Mouse (Mus musculus) lung, postnatal 0 days (tissue): ENCODE data around the gene Paqr6. TPM values are rescaled to one million over a fixed set of nuclear protein-coding genes. Genes with fewer than 3 reads are reported as not detected.

Experiments
- ATAC-seq: fragments of 200-750 bp; cut with Nextera tagmentation; 2 replicates; pipeline ENCODE4 v1.8.0; 2017; ENCODE audit warnings: moderate library complexity
- DNase-seq: peaks from one replicate; pipeline ENCODE4 v3.0.0-alpha.2; 2016; ENCODE audit warnings: low spot score
- H3K27ac ChIP-seq: fragments of 300-500 bp; sonication (generic); 2 replicates; pipeline ENCODE4 v1.5.1; 2014; ENCODE audit warnings: antibody characterized with exemption, mild to moderate bottlenecking, low read length, mixed read lengths
- H3K27me3 ChIP-seq: fragments of 300-500 bp; sonication (generic); replicated peaks from 2 replicates; pipeline ENCODE4 v1.6.1; 2014; ENCODE audit warnings: low read length, mixed read lengths; ENCODE audit not compliant: insufficient read depth
- H3K36me3 ChIP-seq: fragments of 300-500 bp; sonication (generic); 2 replicates; pipeline ENCODE4 v1.6.1; 2014; ENCODE audit warnings: low read length, mixed read lengths; ENCODE audit not compliant: insufficient read depth
- H3K4me1 ChIP-seq: fragments of 300-500 bp; sonication (generic); 2 replicates; pipeline ENCODE4 v1.6.1; 2014; ENCODE audit warnings: antibody characterized with exemption, low read depth, low read length, mixed read lengths; ENCODE audit not compliant: insufficient read depth
- H3K4me2 ChIP-seq: fragments of 300-500 bp; sonication (generic); replicated peaks from 2 replicates; pipeline ENCODE4 v1.6.1; 2014; ENCODE audit warnings: low read depth, mild to moderate bottlenecking, low read length, moderate library complexity, mixed read lengths
- H3K4me3 ChIP-seq: fragments of 300-500 bp; sonication (generic); 2 replicates; pipeline ENCODE4 v1.5.1; 2014; ENCODE audit warnings: low read depth, low read length
- H3K9ac ChIP-seq: fragments of 300-500 bp; sonication (generic); replicated peaks from 2 replicates; pipeline ENCODE4 v1.6.1; 2014; ENCODE audit warnings: low read depth, mild to moderate bottlenecking
- H3K9me3 ChIP-seq: fragments of 300-500 bp; sonication (generic); 2 replicates; pipeline ENCODE4 v1.6.1; 2016; ENCODE audit warnings: low read length, mixed read lengths
- CTCF ChIP-seq: IDR thresholded peaks from 2 replicates; pipeline ENCODE4 v1.5.1; 2016; ENCODE audit warnings: antibody characterized with exemption, mild to moderate bottlenecking
- EP300 ChIP-seq: IDR thresholded peaks from 2 replicates; pipeline ENCODE4 v1.6.1; 2016; ENCODE audit warnings: antibody characterized with exemption, mild to moderate bottlenecking, control low read depth
- WGBS: fragments of 180-500 bp; shearing (Covaris S2); extraction: QIAGEN DNeasy Blood & Tissue Kit; methylation state at CpG from one replicate; pipeline ENCODE4 v1.1.7; 2014; 5-methylcytosine and 5-hydroxymethylcytosine counted together
- polyA plus RNA-seq: library from polyadenylated mRNA; unstranded; fragments of >200 nt; fragmentation: Nextera tagmentation; extraction: Ambion mirVana; gene quantifications from 2 replicates; pipeline ENCODE4 v1.2.1, GENCODE M21; 2015

Paqr6 gene
- polyA plus RNA-seq, 1 experiment from 2014 or later = 4.3 TPM

DNA sequence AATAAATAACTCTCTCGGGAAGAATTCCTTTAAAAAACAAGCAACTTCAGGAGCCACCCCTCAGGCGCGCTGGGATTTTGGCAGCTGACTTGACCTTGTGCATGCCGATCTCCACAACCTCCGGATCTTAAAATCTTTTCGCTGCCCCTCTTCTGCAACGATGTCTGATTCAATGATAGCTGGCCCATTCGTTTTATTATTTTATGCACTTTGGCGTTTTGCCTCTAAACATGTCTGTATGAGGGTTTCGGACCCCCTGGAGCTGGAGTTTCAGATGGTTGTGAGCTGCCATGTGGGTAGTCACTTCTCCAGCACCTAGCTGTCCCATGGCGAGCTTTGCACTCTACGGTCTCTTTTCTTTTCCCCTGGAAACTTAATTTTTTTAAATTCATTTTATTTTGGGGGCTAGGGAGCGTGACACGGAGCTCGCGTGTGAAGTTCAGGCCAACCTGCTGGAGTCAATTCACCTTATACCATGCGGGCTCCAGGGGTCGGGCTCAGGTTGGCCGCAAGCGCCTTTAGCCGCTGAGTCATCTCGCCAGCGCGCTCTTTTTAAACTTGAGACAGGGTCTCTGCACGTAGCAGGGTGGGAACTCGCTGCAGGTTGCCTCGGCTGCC is 28.8 kb upstream of the Paqr6 start:
- Histone ChIP-seq H3K9me3 (no peaks in the 10 kb centered on the region), H3K27me3 (no peaks in the 10 kb centered on the region), H3K4me3 (peak overlapping the region; percentile 91), H3K27ac (peak overlapping the region; percentile 94), H3K36me3 (no peaks in the 10 kb centered on the region), H3K9ac (peak overlapping the region; percentile 78), H3K4me2 (peak overlapping the region; percentile 75), H3K4me1 (peaks cover 4% of the 10 kb centered on the region; the same call in 1 of the 2 replicates)
- under 1% methylated on average over 27 of the region's 27 CpGs for WGBS
- no peak for TF ChIP-seq CTCF
- ATAC-seq (peak; percentile 24), DNase-seq (peak; percentile 19)

DNA sequence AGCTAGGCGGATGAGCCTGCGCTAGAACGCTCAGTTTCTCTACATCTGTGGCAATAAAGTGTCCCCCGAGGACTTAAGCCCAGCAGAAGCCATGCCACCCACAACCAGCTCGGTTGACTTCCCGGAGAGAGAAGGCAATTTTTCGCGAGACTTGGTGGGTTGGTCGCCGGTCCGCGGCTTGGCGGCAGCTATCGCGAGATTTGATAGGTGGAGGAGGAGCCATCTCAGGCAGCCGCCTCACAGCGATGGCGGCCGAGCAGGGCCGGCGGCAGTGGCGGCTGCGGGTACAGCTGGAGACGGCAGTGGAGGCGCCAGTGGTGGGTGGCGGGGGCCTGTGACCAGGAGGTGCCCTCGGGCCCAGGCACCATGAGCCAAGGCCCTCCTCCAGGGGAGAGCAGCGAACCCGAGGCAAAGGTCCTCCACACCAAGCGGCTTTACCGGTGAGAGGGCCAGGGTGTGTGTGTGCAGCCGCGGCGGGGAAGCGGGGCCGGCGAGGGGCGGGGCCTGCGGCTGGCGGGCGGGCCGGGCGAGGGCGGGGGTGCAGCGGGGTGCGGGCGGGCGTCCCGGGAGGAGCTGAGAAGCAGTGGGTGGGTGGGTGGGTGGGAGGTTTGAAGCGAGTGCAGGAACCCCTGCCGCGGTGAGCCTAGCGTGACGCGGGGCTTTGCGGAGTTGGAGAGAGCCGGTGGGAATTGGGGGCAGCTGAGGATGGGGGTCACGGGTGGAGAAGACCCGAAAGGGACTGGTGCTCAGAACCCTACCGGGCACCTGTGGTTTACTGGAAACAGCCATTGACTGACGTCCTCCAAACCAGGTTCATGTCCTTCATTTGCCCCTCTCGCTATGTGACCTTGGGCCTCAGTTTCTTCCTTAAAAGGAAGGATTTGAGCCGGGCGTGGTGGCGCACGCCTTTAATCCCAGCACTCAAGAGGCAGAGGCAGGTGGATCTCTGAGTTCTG is 28.0 kb upstream of the Paqr6 start, which contains the start of the genes Tmem79 and Smg5:
Gene Tmem79 (minus strand): TSS at position 91 of the 956 bp plus-strand sequence.
Gene Smg5 (plus strand): TSS at position 203 of the 956 bp plus-strand sequence.
- Histone ChIP-seq H3K4me3 (peak within 1 kb of the TSS; percentile 91), H3K4me1 (peaks cover 4% of the 10 kb centered on the region; the same call in 1 of the 2 replicates), H3K9ac (peak within 1 kb of the TSS; percentile 78), H3K9me3 (no peaks in the 10 kb centered on the region), H3K27ac (peak within 1 kb of the TSS; percentile 94), H3K36me3 (no peaks in the 10 kb centered on the region), H3K27me3 (no peaks in the 10 kb centered on the region), H3K4me2 (peak within 1 kb of the TSS; percentile 75)
- TF ChIP-seq CTCF (no peak), EP300 (peak; percentile 62; the same call in 1 of the 2 replicates)
- 4% methylated on average over 49 of the region's 66 CpGs for WGBS
- DNase-seq = peak; percentile 98
- ATAC-seq = peak; percentile 94

DNA sequence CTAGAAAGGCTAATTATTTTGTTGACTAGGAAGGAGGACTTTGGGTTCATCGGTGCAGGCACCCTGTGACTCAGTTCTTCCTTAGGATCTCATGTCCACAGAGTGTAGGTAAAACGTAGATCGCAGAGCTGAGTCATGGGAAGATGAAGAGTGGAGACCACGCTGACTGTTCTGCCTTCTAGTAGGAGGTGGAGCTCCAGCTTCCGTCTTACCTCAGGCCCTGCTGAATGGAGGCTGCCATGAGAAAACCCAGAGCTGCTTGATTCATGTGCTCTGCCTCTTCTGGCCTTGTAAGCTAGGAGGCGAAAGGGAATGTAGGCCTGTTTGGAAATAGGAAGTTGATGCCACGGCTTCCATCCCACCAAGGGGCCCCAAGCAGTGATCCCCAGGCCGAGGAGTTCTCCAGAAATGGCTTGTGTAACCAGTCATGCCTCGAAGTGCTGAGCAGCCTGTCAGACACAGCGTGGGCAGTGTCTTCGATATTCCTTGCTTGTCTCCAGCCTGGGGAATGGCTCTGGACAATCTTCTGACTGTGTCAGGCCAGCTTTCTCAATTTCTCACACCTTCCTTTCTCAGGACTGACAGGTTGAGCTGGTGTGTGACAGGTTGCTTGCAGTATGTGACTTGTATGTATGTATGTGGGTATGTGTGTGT is 26.9 kb upstream of the Paqr6 start:
- Histone ChIP-seq H3K36me3 (peaks cover 10% of the 10 kb centered on the region; the same call in 1 of the 2 replicates), H3K4me1 (peaks cover 4% of the 10 kb centered on the region; the same call in 1 of the 2 replicates), H3K4me2 (peak overlapping the region; percentile 75), H3K4me3 (no peak overlapping the region), H3K9me3 (no peaks in the 10 kb centered on the region), H3K9ac (peak overlapping the region; percentile 16; the same call in 1 of the 2 replicates), H3K27me3 (no peaks in the 10 kb centered on the region), H3K27ac (0 out of 2 replicates have a peak overlapping the region, but pooled peaks have one; percentile 28)
- peak; percentile 33 for DNase-seq
- WGBS = 65% methylated on average over 11 of the region's 11 CpGs
- TF ChIP-seq CTCF = no peak
- no peak for TF ChIP-seq EP300
- no peak for ATAC-seq

DNA sequence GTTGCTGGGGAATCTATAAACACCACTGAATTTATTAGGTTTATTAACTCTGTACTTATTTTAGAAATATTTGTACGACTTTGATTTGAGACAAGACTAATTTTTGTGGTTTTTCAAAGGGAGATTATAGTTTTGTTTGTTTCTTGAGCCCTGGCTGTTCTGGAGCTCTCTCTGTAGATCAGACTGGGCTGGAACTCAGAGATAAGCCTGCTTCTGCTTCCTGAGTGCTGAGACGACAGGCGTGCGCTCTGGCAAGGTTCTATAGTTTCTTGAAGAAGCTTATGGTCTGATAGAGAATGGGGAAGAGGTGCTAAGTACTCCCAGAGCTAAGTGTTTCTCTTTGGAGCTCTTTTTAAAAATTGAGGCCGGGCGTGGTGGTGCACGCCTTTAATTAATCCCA is 26.1 kb upstream of the Paqr6 start:
- Histone ChIP-seq H3K4me1 (peaks cover 4% of the 10 kb centered on the region; the same call in 1 of the 2 replicates), H3K27me3 (no peaks in the 10 kb centered on the region), H3K4me3 (no peak overlapping the region), H3K9ac (no peak overlapping the region), H3K36me3 (peaks cover 18% of the 10 kb centered on the region), H3K27ac (no peak overlapping the region), H3K4me2 (no peak overlapping the region), H3K9me3 (no peaks in the 10 kb centered on the region)
- DNase-seq (no peak), ATAC-seq (no peak)
- TF ChIP-seq CTCF (no peak), EP300 (no peak)
- 86% methylated on average over 7 of the region's 7 CpGs for WGBS

DNA sequence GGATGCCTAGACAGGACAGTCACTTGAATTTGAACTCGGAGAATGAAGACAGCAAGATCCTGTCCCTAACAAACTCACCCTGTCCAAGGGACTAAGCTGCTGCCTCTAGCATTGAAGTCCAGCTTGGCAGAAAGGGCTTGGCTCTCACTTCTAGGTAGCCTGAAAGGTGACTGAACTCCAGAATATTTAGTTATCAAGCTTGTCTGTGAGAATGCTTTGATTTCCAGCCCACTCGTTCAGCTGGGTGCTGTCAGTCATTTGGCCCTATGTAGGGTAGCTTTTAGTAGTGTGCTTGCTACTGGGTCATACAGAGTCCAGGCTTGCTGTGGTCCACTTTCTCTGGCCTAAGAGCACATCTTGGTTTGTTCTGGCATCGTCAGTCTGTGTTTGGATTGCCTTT is 25.4 kb upstream of the Paqr6 start:
- WGBS = 55% methylated on average over 3 of the region's 3 CpGs
- ATAC-seq = no peak
- H3K27me3 ChIP-seq = no peaks in the 10 kb centered on the region
- no peak for DNase-seq
- H3K4me2 ChIP-seq = no peak overlapping the region
- H3K9me3 ChIP-seq = no peaks in the 10 kb centered on the region
- peaks cover 4% of the 10 kb centered on the region; the same call in 1 of the 2 replicates for H3K4me1 ChIP-seq
- H3K9ac ChIP-seq = peak overlapping the region; percentile 4; the same call in 1 of the 2 replicates
- peaks cover 23% of the 10 kb centered on the region for H3K36me3 ChIP-seq
- H3K4me3 ChIP-seq = no peak overlapping the region
- TF ChIP-seq EP300 (no peak), CTCF (no peak)
- no peak overlapping the region for H3K27ac ChIP-seq

DNA sequence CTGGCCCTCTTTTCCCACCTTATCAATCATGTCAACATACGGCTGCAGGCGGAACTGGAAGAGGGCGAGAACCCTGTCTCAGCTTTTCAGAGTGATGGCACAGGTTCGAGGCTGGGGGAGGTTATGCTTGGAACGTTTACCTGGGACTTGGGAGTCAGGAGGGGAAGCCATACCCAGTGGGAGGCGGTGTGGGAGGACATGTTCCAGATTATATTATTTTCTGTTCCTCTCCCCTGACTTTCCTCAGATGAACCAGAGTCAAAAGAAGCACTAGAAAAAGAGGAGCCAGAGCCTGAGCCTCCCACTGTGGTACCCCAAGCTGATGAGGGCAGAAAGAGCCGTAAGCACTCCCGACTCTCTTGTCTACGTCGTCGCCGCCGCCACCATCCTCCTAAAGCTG is 13.7 kb upstream of the Paqr6 start:
- Histone ChIP-seq H3K4me1 (no peaks in the 10 kb centered on the region), H3K9me3 (no peaks in the 10 kb centered on the region), H3K4me2 (no peak overlapping the region), H3K27me3 (no peaks in the 10 kb centered on the region), H3K36me3 (peaks cover 75% of the 10 kb centered on the region), H3K9ac (no peak overlapping the region), H3K27ac (no peak overlapping the region), H3K4me3 (no peak overlapping the region)
- ATAC-seq (no peak), DNase-seq (no peak)
- WGBS = 78% methylated on average over 13 of the region's 13 CpGs
- no peak for TF ChIP-seq EP300
- no peak for TF ChIP-seq CTCF
